Mouse (Mus musculus): ENCODE measurements around the gene Tpgs1. TPM values are rescaled to one million over a fixed set of nuclear protein-coding genes. Genes with fewer than 3 reads are reported as not detected.

Gene Tpgs1
- polyA plus RNA-seq, 1 experiment from 2014 or later: 48.2 TPM

GRCm38 (mm10) chr10:79658829-79659228 is 10.3 kb upstream of the Tpgs1 start:
- no peak overlapping the region for H3K27ac ChIP-seq (replicated peaks in 1 of 2; ENCODE audit: control insufficient read depth in 1 of 2, insufficient read depth in 1 of 2, low read depth in 2 of 2, low read length in 2 of 2)
- no peak overlapping the region for H3K4me2 ChIP-seq (ENCODE audit: low read length)
- H3K4me1 ChIP-seq (ENCODE audit: control insufficient read depth in 2 of 2, insufficient read depth in 2 of 2, low read length in 2 of 2): peaks cover 0 to 3% of the 10 kb centered on the region in 2 experiments; a peak in 1 of 4 replicates
- no peaks in the 10 kb centered on the region for H3K9me3 ChIP-seq (ENCODE audit: control insufficient read depth, low read length)
- 22% methylated on average over 4 of the region's 4 CpGs for WGBS
- H3K36me3 ChIP-seq (ENCODE audit: control insufficient read depth, insufficient read depth, low read length): no peaks in the 10 kb centered on the region
- peaks cover 15% of the 10 kb centered on the region for H3K27me3 ChIP-seq (ENCODE audit: control insufficient read depth, insufficient read depth, low read length)
- ATAC-seq (ENCODE audit: insufficient number of reproducible peaks, insufficient read depth, low FRiP score, low read depth): no peak
- H3K9ac ChIP-seq (ENCODE audit: low read length): no peak overlapping the region
- H3K4me3 ChIP-seq (ENCODE audit: control insufficient read depth in 1 of 2, insufficient read depth in 1 of 2, low read depth in 1 of 2, low read length in 2 of 2): no peak overlapping the region

GRCm38 (mm10) chr10:79660298-79660697 is 8.9 kb upstream of the Tpgs1 start:
- Histone ChIP-seq H3K9me3 (ENCODE audit: control insufficient read depth, low read length) (no peaks in the 10 kb centered on the region), H3K36me3 (ENCODE audit: control insufficient read depth, insufficient read depth, low read length) (no peaks in the 10 kb centered on the region), H3K4me2 (ENCODE audit: low read length) (no peak overlapping the region), H3K4me1 (ENCODE audit: control insufficient read depth in 2 of 2, insufficient read depth in 2 of 2, low read length in 2 of 2) (peaks cover 0 to 3% of the 10 kb centered on the region in 2 experiments; a peak in 1 of 4 replicates), H3K27ac (replicated peaks in 1 of 2; ENCODE audit: control insufficient read depth in 1 of 2, insufficient read depth in 1 of 2, low read depth in 2 of 2, low read length in 2 of 2) (no peak overlapping the region), H3K9ac (ENCODE audit: low read length) (no peak overlapping the region), H3K4me3 (ENCODE audit: control insufficient read depth in 1 of 2, insufficient read depth in 1 of 2, low read depth in 1 of 2, low read length in 2 of 2) (no peak overlapping the region), H3K27me3 (ENCODE audit: control insufficient read depth, insufficient read depth, low read length) (peaks cover under 1% of the 10 kb centered on the region; the same call in 1 of the 2 replicates)
- WGBS: 78% methylated on average over 2 of the region's 2 CpGs
- no peak for ATAC-seq (ENCODE audit: insufficient number of reproducible peaks, insufficient read depth, low FRiP score, low read depth)

- H3K27ac ChIP-seq (replicated peaks in 1 of 2; ENCODE audit: control insufficient read depth in 1 of 2, insufficient read depth in 1 of 2, low read depth in 2 of 2, low read length in 2 of 2): no peak overlapping the region
- no peaks in the 10 kb centered on the region for H3K9me3 ChIP-seq (ENCODE audit: control insufficient read depth, low read length)
- WGBS: 35% methylated on average over 3 of the region's 3 CpGs
- H3K4me3 ChIP-seq (ENCODE audit: control insufficient read depth in 1 of 2, insufficient read depth in 1 of 2, low read depth in 1 of 2, low read length in 2 of 2): no peak overlapping the region
- peaks cover 0 to 3% of the 10 kb centered on the region in 2 experiments; a peak in 1 of 4 replicates for H3K4me1 ChIP-seq (ENCODE audit: control insufficient read depth in 2 of 2, insufficient read depth in 2 of 2, low read length in 2 of 2)
- no peak; the same call in 1 of the 2 replicates for ATAC-seq (ENCODE audit: insufficient number of reproducible peaks, insufficient read depth, low FRiP score, low read depth)
- H3K36me3 ChIP-seq (ENCODE audit: control insufficient read depth, insufficient read depth, low read length): no peaks in the 10 kb centered on the region
- H3K27me3 ChIP-seq (ENCODE audit: control insufficient read depth, insufficient read depth, low read length): no peaks in the 10 kb centered on the region
- no peak overlapping the region for H3K9ac ChIP-seq (ENCODE audit: low read length)
- H3K4me2 ChIP-seq (ENCODE audit: low read length): no peak overlapping the region
Measured at GRCm38 (mm10) chr10:79661861-79662260, 7.3 kb upstream of the Tpgs1 start.

- Histone ChIP-seq H3K9me3 (ENCODE audit: control insufficient read depth, low read length) (no peaks in the 10 kb centered on the region), H3K27me3 (ENCODE audit: control insufficient read depth, insufficient read depth, low read length) (no peaks in the 10 kb centered on the region), H3K4me2 (ENCODE audit: low read length) (no peak within 1 kb of the TSS), H3K4me3 (ENCODE audit: control insufficient read depth in 1 of 2, insufficient read depth in 1 of 2, low read depth in 1 of 2, low read length in 2 of 2) (no peak within 1 kb of the TSS), H3K36me3 (ENCODE audit: control insufficient read depth, insufficient read depth, low read length) (no peaks in the 10 kb centered on the region), H3K27ac (replicated peaks in 1 of 2; ENCODE audit: control insufficient read depth in 1 of 2, insufficient read depth in 1 of 2, low read depth in 2 of 2, low read length in 2 of 2) (no peak within 1 kb of the TSS), H3K4me1 (ENCODE audit: control insufficient read depth in 2 of 2, insufficient read depth in 2 of 2, low read length in 2 of 2) (peaks cover 0 to 3% of the 10 kb centered on the region in 2 experiments; a peak in 1 of 4 replicates), H3K9ac (ENCODE audit: low read length) (no peak within 1 kb of the TSS)
- WGBS: 12% methylated on average over 13 of the region's 13 CpGs
- no peak for ATAC-seq (ENCODE audit: insufficient number of reproducible peaks, insufficient read depth, low FRiP score, low read depth)
Measured at GRCm38 (mm10) chr10:79664131-79664665, 5.0 kb upstream of the Tpgs1 start, which contains the start of gene Madcam1. Madcam1 (plus strand) TSS chr10:79664559.

- ATAC-seq (ENCODE audit: insufficient number of reproducible peaks, insufficient read depth, low FRiP score, low read depth): no peak
Measured at GRCm38 (mm10) chr10:79665051-79665450, 4.1 kb upstream of the Tpgs1 start.

GRCm38 (mm10) chr10:79666493-79666892 is 2.7 kb upstream of the Tpgs1 start:
- 57% methylated on average over 9 of the region's 9 CpGs for WGBS
- Histone ChIP-seq H3K4me1 (ENCODE audit: control insufficient read depth in 2 of 2, insufficient read depth in 2 of 2, low read length in 2 of 2) (peaks cover 8 to 9% of the 10 kb centered on the region in 2 experiments), H3K4me2 (ENCODE audit: low read length) (no peak overlapping the region), H3K36me3 (ENCODE audit: control insufficient read depth, insufficient read depth, low read length) (no peaks in the 10 kb centered on the region), H3K9me3 (ENCODE audit: control insufficient read depth, low read length) (no peaks in the 10 kb centered on the region), H3K27me3 (ENCODE audit: control insufficient read depth, insufficient read depth, low read length) (no peaks in the 10 kb centered on the region), H3K4me3 (ENCODE audit: control insufficient read depth in 1 of 2, insufficient read depth in 1 of 2, low read depth in 1 of 2, low read length in 2 of 2) (no peak overlapping the region), H3K27ac (replicated peaks in 1 of 2; ENCODE audit: control insufficient read depth in 1 of 2, insufficient read depth in 1 of 2, low read depth in 2 of 2, low read length in 2 of 2) (no peak overlapping the region), H3K9ac (ENCODE audit: low read length) (no peak overlapping the region)
- ATAC-seq (ENCODE audit: insufficient number of reproducible peaks, insufficient read depth, low FRiP score, low read depth): no peak

More at GRCm38 (mm10) chr10:79665051-79665450, 4.1 kb upstream of the Tpgs1 start:
- H3K9ac ChIP-seq (ENCODE audit: low read length): no peak overlapping the region
- H3K4me2 ChIP-seq (ENCODE audit: low read length): no peak overlapping the region
- no peaks in the 10 kb centered on the region for H3K9me3 ChIP-seq (ENCODE audit: control insufficient read depth, low read length)
- H3K27me3 ChIP-seq (ENCODE audit: control insufficient read depth, insufficient read depth, low read length): no peaks in the 10 kb centered on the region
- 71% methylated on average over 8 of the region's 8 CpGs for WGBS
- H3K4me1 ChIP-seq (ENCODE audit: control insufficient read depth in 2 of 2, insufficient read depth in 2 of 2, low read length in 2 of 2): peaks cover 2 to 3% of the 10 kb centered on the region in 2 experiments; a peak in 3 of 4 replicates
- H3K4me3 ChIP-seq (ENCODE audit: control insufficient read depth in 1 of 2, insufficient read depth in 1 of 2, low read depth in 1 of 2, low read length in 2 of 2): no peak overlapping the region
- H3K27ac ChIP-seq (replicated peaks in 1 of 2; ENCODE audit: control insufficient read depth in 1 of 2, insufficient read depth in 1 of 2, low read depth in 2 of 2, low read length in 2 of 2): no peak overlapping the region
- H3K36me3 ChIP-seq (ENCODE audit: control insufficient read depth, insufficient read depth, low read length): no peaks in the 10 kb centered on the region

GRCm38 (mm10) chr10:79668076-79668475 is 1.1 kb upstream of the Tpgs1 start:
- ATAC-seq (ENCODE audit: insufficient number of reproducible peaks, insufficient read depth, low FRiP score, low read depth): no peak
- Histone ChIP-seq H3K36me3 (ENCODE audit: control insufficient read depth, insufficient read depth, low read length) (no peaks in the 10 kb centered on the region), H3K9me3 (ENCODE audit: control insufficient read depth, low read length) (no peaks in the 10 kb centered on the region), H3K27ac (replicated peaks in 1 of 2; ENCODE audit: control insufficient read depth in 1 of 2, insufficient read depth in 1 of 2, low read depth in 2 of 2, low read length in 2 of 2) (no peak overlapping the region), H3K4me3 (ENCODE audit: control insufficient read depth in 1 of 2, insufficient read depth in 1 of 2, low read depth in 1 of 2, low read length in 2 of 2) (no peak overlapping the region), H3K4me1 (ENCODE audit: control insufficient read depth in 2 of 2, insufficient read depth in 2 of 2, low read length in 2 of 2) (peaks cover 5 to 9% of the 10 kb centered on the region in 2 experiments), H3K27me3 (ENCODE audit: control insufficient read depth, insufficient read depth, low read length) (no peaks in the 10 kb centered on the region), H3K9ac (ENCODE audit: low read length) (no peak overlapping the region), H3K4me2 (ENCODE audit: low read length) (no peak overlapping the region)
- WGBS: 82% methylated on average over 5 of the region's 5 CpGs

All from heart, embryonic 14.5 days (tissue).